17 mouse cellular contexts compared by ENCODE assay signal in genomic region chr17:44121366-44122100, GRCm38 (mm10). TPM values are rescaled to one million over a fixed set of nuclear protein-coding genes. Genes with fewer than 3 reads are reported as not detected.
DNase-seq lines count a peak whose midpoint lies in the region; ATAC-seq and TF ChIP-seq lines count a peak whose summit lies in the region.
"Had no signal": no experiment of that assay in that cellular context is flagged by ENCODE, and none has a peak within 500 bp of the region (broad histone marks: within the 10 kb centered on the region; RNA-seq: fewer than 3 reads in every experiment).

No protein-coding gene starts in this region.

- peak; percentile 77 for ATAC-seq in activated CD4-positive, CD25-positive, alpha-beta regulatory T cell, adult 4 months
- peak; percentile 58 to 68 for ATAC-seq in hematopoietic stem cell, adult 5-6 weeks (replicated peaks in 1 of 2; ENCODE audit: insufficient read depth in 1 of 2, low FRiP score in 2 of 2, low TSS enrichment in 1 of 2, low read depth in 1 of 2, poor library complexity in 2 of 2, severe bottlenecking in 2 of 2)
- ATAC-seq: forebrain, embryonic 13.5 days; intestine, embryonic 15.5 days had no signal

- no peak overlapping the region for H3K4me3 ChIP-seq in left cerebral cortex, adult 2 months
- H3K4me3 ChIP-seq in midbrain, embryonic 10.5 days = no peak overlapping the region
- H3K4me3 ChIP-seq: embryonic facial prominence, embryonic 13.5 days; forebrain, embryonic 13.5 days; intestine, embryonic 15.5 days; liver, embryonic 15.5 days; neural tube, embryonic 15.5 days had no signal

- no peak for TF ChIP-seq CTCF in left cerebral cortex, adult 2 months (IDR thresholded peaks at IDR 0.05)

- H3K27me3 ChIP-seq in midbrain, embryonic 10.5 days (ENCODE audit: low read depth, poor library complexity, severe bottlenecking) = no peaks in the 10 kb centered on the region
- H3K27me3 ChIP-seq: embryonic facial prominence, embryonic 13.5 days; forebrain, embryonic 13.5 days; intestine, embryonic 15.5 days; liver, embryonic 15.5 days; neural tube, embryonic 15.5 days had no signal

- H3K4me1 ChIP-seq in midbrain, embryonic 10.5 days = no peaks in the 10 kb centered on the region
- H3K4me1 ChIP-seq: forebrain, embryonic 13.5 days; intestine, embryonic 15.5 days; liver, embryonic 15.5 days; neural tube, embryonic 15.5 days had no signal

- no peaks in the 10 kb centered on the region for H3K36me3 ChIP-seq in midbrain, embryonic 10.5 days
- H3K36me3 ChIP-seq: embryonic facial prominence, embryonic 13.5 days; intestine, embryonic 15.5 days; liver, embryonic 15.5 days; neural tube, embryonic 15.5 days had no signal

- no peak for DNase-seq in left cerebral cortex, adult 2 months (ENCODE audit: extremely low spot score in 1 of 2, low spot score in 2 of 2)
- no peak for DNase-seq in left cerebral cortex, adult 18-20 months (ENCODE audit: low spot score in 2 of 2)
- DNase-seq in CD4-positive helper T cell, adult 2 months (ENCODE audit: low read depth, low spot score) = peak; percentile 73
- no peak for DNase-seq in adrenal gland, adult 8-10 months
- DNase-seq in cerebellum, adult 9-11 months = no peak
- no peak for DNase-seq in midbrain, embryonic 10.5 days (ENCODE audit: low spot score)
- DNase-seq: adrenal gland, postnatal 36 days; gastrocnemius, postnatal 36 days; lung, postnatal 4 days; right cerebral cortex, postnatal 14 days had no signal

- intact Hi-C loops in left cerebral cortex, adult 2 months (cut with DNase I) = no loop called here

- 79% methylated on average over 12 of the region's 12 CpGs for WGBS in midbrain, embryonic 10.5 days

- H3K27ac ChIP-seq in left cerebral cortex, adult 2 months = peak overlapping the region; percentile 44; the same call in 1 of the 2 replicates
- no peak overlapping the region for H3K27ac ChIP-seq in midbrain, embryonic 10.5 days (replicated peaks)
- H3K27ac ChIP-seq: embryonic facial prominence, embryonic 13.5 days; forebrain, embryonic 13.5 days; intestine, embryonic 15.5 days; liver, embryonic 15.5 days; neural tube, embryonic 15.5 days had no signal

- no peaks in the 10 kb centered on the region for H3K9me3 ChIP-seq in midbrain, embryonic 10.5 days (replicated peaks)
- H3K9me3 ChIP-seq: embryonic facial prominence, embryonic 13.5 days; forebrain, embryonic 13.5 days; intestine, embryonic 15.5 days; liver, embryonic 15.5 days; neural tube, embryonic 15.5 days had no signal

RNA-seq across cellular contexts. Expression of gene Enpp4, which starts 15.9 kb away (rescaled TPM):
- total RNA-seq in left cerebral cortex, adult 2 months (2021) = 10 to 100 TPM; 12.5 to 14.1 TPM
- 10 to 100 TPM; 15.2 to 17.0 TPM for total RNA-seq in left cerebral cortex, adult 18-20 months (2021)
- polyA plus RNA-seq in activated CD4-positive, CD25-positive, alpha-beta regulatory T cell, adult 4 months (2017; shearing (Covaris generic)) = 1 to 10 TPM; 3.6 to 4.2 TPM
- 17.0 and 19.5 TPM in 2 replicates for total RNA-seq in hematopoietic stem cell, adult 5-6 weeks (2017)
- total RNA-seq in adrenal gland, adult 8-10 months (2022) = 10 to 100 TPM; 13.4 to 19.0 (median 16.0) TPM
- polyA plus RNA-seq in midbrain, embryonic 10.5 days (2016; fragmentation: Nextera tagmentation; extraction: Ambion mirVana) = 2.4 and 3.5 TPM in 2 replicates

RNA-seq across cellular contexts. Expression of gene Enpp5, which starts 42.9 kb away (rescaled TPM):
- total RNA-seq in left cerebral cortex, adult 2 months (2021) = 100 to 1,000 TPM; 175 to 187 TPM
- total RNA-seq in left cerebral cortex, adult 18-20 months (2021) = 100 to 1,000 TPM; 197 to 201 TPM
- polyA plus RNA-seq in activated CD4-positive, CD25-positive, alpha-beta regulatory T cell, adult 4 months (2017; shearing (Covaris generic)) = 1 to 10 TPM; 3.8 to 5.5 TPM
- 29.9 and 34.1 TPM in 2 replicates for total RNA-seq in hematopoietic stem cell, adult 5-6 weeks (2017)
- 100 to 1,000 TPM in 1 of 4 experiments, 10 to 100 TPM in 3; 57.2 to 102 (median 78.0) TPM for total RNA-seq in adrenal gland, adult 8-10 months (2022)
- polyA plus RNA-seq in midbrain, embryonic 10.5 days (2016; fragmentation: Nextera tagmentation; extraction: Ambion mirVana) = 7.0 and 13.0 TPM in 2 replicates
